Mouse (Mus musculus) embryonic fibroblast, embryonic 13.5 days (primary cell): ENCODE measurements around the gene Rngtt.

ENCODE experiments used
- CTCF ChIP-seq: IDR thresholded peaks from 2 replicates; pipeline ENCODE4 v1.5.1; 2011; ENCODE audit warnings: mild to moderate bottlenecking, control low read depth, low read length, moderate library complexity, borderline replicate concordance; ENCODE audit not compliant: insufficient read depth
- POLR2A ChIP-seq: IDR thresholded peaks from 2 replicates; pipeline ENCODE4 v1.6.1; 2011; ENCODE audit warnings: low read depth, mild to moderate bottlenecking, control low read depth, low read length, moderate library complexity

DNA sequence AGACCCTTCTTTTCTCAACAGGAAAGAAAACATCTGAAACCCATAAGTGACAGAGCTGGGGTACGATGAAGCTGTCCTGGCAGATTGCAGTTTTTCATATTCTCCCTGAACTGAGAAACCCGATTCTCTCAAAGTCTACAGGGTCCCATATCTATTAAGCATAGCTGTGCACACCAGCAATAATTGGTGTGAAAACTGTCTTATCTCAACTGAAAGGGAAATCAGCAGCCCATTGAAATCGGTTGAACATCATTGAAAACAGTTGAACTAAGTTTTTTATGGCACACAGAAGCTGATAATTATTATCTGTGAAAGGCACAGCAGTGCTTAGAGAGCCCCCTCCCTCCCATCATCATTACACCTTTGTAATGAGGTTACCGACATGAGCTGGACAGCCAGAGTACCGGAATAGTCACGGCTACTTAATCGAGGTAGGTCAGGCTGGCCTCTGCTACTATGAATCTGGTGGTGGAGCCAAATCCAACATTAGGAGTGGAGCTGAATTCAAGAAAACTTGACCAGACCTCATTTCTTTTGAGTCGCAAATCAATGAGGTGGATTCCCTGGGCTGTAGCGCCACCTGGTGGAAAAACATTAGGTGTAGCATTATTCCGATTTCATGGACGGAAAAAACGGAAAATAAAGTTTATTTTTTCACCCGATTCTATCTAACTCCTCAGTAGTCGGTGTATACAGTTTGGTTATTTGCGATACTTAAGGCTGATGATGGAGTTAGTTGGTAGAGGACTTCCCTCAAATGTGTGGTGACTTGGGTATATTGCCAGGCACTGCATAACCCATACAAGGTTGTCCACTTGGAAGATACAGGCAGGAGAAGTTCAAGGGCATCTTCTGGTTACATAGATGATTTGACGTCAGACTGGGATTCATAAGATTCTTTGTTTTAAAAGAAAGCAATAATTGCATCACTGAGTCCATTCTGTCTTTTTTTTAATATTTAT lies 17.4 kb upstream of the Rngtt start:
- TF ChIP-seq CTCF = no peak
- TF ChIP-seq POLR2A = no peak
